Mouse (Mus musculus) T-helper 1 cell (primary cell): ENCODE results near the gene Shf.
"Not testable (repeated sequence)": the region's sequence is repeated elsewhere in the genome, so short reads cannot be mapped to it uniquely, and the experiment has no call there.

Experiments used
- in situ Hi-C: fragments of 300-600 bp; cut with MboI, MseI; formaldehyde crosslinking; loops from one replicate; pipeline ENCODE4 v1.15.1; 2025; ENCODE audit warnings: high pct_unique_total_duplicates

Shf gene

DNA sequence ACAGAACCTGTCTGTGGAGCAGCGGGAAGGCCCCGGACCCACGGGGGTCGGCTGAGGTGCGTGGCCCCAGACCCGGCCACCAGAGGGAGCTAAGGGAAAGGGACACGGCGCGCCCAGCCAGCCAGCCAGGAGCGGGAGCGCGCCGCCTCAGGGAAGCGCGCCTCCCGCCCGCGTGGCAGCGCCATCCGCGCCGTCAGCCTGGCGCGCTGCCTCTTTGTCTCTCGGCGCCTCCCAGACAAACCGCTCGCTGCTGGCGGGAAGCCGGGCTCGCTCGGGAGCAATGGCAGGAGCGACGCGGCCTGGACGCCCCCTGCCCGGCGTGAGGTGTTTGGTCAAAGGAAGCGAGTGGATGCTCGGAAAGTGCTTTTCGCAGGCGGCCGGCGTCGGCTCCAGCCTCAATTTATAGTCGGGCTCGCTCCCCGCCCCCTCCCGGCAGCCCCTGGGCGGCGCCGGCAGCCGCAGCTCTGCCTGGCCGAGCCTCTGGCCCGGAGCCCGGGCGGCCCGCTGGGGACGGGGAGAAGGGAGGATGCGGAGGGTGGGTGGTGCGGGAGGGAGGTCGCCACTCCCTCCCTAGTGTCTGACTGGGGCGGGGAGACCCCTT lies 20.3 kb downstream of the Shf start:
- in situ Hi-C loops, result no loop called here

DNA sequence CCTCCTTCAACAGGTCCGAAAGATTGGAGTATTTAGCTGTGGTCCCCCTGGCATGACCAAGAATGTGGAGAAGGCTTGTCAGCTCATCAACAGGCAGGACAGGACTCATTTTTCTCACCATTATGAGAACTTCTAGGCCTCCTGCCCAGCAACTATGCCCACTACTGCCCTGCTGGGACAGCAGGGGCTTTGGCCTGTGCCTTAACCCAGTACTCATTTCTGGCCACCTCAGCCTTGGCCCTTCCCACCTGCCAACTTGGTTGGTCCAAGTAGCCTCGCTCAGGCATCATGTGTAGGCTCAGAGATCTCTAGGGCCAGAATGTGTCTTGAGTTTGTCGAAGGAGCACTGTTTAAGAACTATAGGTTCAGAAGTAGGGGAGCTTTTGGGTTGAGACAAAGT lies 21.7 kb downstream of the Shf start:
- in situ Hi-C loops, result no loop called here

DNA sequence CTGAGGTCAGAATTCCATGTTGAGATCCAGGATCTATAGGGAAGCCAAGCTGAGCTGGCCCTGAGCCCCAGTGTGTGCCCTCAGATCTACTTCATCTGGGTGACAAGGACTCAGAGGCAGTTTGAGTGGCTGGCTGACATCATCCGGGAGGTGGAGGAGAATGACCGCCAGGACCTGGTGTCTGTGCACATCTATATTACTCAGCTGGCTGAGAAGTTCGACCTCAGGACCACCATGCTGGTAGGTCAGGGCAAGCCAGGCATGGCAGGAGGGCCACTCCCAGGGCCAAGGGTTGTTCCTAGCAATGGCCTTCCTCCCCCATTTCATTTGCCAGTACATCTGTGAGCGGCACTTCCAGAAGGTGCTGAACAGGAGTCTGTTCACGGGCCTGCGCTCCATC lies 22.8 kb downstream of the Shf start:
- in situ Hi-C loops, result not testable (repeated sequence)

DNA sequence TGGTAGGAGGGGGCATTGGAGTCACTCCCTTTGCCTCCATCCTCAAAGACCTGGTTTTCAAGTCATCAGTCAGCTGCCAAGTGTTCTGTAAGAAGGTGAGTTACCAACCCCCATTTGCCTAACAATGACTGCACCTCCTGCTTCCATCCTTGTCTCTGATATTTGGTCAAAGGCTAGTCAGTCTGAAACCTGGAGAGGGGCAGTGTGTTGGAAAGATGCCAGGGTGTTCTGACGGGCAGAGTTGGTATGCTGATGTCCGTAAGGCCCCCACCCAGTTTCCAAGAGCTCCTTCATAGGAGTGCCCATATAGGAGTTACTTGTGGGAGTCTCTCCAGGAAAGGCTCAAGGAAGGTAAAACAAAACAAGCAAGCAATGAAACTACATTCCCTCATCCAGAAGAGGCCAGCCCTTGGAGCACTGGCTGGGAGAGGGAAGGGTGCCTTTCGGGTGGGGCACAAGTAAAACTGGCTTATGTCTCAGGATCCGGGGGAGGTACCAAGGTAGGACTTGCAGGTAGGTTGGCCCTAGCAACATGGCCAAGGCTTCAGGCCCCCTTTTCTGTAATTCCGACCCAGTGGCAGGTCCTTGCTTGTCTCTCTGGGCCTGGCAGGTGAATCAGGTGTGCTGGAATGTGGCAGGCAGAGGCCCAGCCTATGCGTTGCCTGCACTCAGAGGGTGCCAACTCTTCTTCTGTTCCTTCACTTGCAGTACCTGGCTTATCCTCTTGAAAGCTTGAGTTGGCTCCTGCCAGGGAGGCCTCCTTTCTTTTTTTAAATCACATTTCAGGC lies 23.7 kb downstream of the Shf start:
- in situ Hi-C loops, result no loop called here

DNA sequence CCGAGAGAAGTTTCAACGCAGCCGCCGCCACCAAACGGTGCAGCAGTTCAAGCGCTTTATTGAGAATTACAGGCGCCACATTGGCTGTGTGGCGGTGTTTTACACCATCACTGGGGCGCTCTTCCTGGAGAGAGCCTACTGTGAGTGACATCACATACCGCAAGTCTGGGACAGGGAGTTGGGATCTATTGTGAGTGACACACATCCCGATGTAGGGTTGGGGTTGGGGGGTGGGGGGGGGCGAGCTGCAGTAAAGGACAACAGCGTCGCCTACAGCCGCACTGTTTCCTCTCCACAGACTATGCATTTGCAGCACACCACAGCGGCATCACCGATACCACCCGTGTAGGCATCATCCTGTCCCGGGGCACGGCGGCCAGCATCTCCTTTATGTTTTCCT lies 31.7 kb downstream of the Shf start:
- in situ Hi-C loops, result no loop called here

DNA sequence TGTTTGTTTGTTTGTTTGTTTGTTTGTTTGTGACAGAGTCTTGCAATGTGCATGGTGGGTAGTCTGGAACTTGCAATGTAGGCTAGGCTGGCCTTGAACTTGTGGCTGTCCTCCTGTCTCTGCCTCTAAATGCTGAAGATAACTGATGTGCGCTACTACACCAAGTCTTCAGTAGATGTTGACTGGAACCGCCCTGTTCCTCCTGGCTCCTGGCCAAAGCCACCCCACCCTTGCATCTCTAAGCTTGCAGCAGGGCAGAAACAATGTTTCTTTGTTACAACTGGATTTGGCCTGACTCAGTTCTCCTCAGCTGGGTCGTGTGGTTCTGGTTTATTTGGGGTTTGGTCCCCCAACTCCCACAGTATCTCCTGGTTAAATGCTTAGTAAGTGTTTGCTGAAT lies 34.8 kb downstream of the Shf start:
- in situ Hi-C loops, result no loop called here

DNA sequence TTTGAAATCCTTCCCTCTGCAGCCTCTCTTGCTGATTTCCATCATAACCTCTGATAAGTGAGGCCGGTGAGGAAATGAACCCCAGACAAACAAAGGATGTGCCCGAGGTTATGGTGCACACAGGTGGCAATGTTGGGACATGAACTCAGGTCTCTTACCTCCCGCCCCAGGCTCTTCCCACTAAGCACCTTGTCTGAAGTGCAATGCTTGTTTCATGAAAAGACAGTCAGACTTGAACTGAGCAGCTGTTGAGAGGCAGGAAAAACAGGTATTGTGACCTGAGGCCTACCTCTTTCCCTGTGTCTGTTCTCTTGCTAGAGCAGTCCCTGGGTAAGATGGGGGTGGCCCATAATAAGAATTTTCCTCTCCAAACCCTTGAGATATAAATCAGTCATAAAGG lies 36.7 kb downstream of the Shf start:
- in situ Hi-C loops, result no loop called here

DNA sequence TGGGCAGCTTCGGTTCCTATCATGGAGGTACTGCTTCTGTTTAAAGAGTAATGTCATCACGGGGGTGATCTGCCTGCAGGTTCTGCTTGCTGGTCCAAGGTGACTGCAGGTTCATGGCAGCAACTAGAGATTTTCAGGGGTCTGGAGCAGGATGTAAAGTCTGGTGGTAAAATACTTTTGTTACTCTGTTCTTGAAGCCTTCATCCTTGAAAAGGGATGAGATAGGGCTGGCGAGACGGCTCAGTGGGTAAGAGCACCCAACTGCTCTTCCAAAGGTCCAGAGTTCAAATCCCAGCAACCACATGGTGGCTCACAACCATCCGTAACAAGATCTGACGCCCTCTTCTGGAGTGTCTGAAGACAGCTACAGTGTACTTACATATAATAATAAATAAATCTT lies 38.6 kb downstream of the Shf start:
- in situ Hi-C loops, result not testable (repeated sequence)

DNA sequence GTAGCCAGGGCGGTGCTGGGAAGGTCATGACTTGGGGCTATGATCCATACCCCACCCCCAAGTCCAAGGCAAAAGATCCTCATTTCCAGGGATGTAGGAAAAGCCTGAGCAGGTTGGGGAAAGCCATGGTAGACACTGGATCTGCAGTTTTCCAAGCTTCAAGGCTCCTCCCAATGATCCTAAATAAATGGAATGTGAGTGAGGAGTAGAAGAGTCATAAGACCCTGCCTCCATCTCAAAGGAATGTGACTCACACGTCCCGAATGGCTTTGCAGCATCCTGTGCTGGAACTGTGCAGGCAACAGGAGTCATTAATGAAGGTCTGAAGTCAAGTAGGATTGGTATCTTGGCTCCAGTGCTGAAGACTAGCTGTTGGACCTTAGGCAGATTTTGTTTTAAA lies 41.0 kb downstream of the Shf start:
- in situ Hi-C loops, result no loop called here

DNA sequence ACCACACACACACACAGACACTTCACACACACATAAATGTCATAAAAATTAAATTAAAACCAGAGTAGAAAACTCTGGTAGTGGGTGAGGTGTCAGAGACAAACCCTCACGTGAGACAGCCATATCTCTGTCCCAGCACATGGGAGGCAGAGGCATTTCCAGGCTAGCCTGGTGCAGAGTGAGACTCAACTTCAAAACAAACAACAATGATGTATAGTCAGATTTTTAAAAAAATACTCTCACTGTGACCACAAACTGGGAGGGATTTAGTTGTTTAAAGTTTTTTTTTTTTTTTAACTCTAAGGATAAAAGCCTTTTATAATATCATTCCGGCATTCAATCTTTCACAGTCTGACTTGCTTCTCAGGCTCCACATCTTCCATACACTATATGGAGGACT lies 43.6 kb downstream of the Shf start:
- in situ Hi-C loops, result no loop called here

DNA sequence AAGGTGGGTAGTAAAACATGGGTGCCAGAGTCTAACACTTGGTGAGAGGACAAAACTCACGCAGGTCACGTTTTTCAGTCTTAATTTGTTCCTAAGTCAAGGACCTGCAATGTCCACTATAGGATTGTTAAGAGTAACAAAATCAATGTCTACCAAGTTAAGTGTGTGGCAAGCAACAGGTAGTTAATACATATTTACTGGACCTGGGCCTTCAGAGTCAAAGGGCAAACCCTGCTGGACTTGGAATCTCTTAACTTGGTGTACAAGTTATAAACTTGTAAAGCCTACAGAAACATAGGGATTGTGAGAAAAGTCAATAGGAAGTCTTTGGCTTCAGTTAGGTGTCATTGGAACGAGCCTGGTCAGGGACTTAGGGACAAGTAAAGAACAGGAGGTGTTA lies 44.4 kb downstream of the Shf start:
- in situ Hi-C loops, result no loop called here

DNA sequence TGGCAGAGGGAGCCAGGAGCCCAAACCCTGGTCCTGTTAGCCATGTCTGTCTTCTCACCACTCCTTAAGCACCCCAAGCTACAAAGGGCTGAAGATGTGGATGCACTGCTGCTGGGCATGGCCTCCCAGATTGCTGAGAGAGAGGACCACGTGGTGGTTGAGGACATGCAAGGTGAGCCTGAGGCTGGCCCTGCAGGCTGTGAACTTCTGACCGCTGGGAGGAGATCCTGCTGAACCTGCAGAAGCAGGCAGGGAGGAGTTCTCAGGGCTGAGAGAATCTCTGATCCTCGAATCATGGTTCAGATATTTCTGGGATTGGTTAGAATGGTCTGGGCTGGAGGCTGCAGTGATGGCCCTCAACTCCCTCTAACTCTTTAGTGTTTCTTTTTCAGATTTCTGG lies 45.0 kb downstream of the Shf start:
- in situ Hi-C loops, result no loop called here

DNA sequence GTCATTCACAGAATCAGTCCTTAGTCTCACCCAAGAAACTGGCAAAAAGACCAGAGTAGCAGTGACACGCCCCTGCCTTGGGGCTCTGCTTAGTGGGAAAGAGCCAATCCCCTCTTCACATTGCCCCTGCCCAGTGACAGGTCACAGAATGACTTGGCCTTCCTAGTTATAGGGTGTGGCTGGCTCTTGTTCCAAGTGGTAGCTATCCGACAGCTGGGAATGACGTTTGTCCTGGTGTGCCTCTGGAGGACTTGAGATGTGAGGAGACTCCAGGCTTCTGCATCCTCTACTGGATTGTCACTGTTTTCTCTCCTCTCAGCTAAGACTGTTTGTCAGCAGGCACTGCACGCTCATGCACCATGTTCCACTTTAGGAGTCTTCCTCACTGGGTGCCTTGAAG lies 51.6 kb downstream of the Shf start:
- in situ Hi-C loops, result no loop called here

DNA sequence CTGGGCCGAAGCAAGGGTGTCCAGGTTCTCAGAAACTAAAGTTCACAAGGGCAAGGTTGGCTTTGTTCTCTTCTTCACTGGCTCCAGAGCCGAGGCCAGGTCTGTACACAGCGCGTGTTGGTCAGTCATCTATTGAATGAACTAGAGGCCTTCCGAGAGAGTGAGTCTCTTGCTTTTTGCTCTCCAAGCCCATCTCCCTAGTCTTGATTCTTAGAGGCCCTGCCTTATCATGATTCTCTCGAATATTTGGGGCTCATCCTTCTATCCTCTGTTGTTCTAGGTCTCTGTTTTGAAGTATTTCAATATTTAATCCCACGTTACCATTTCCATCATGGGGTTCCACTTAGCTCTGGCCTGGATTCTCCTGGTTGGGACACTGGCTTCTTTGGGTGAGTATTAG lies 53.6 kb downstream of the Shf start, which contains the start of gene Duox1:
TSS of gene Duox1 (plus strand) at position 301 of the 400 bp plus-strand sequence.
- in situ Hi-C loops, result no loop called here

DNA sequence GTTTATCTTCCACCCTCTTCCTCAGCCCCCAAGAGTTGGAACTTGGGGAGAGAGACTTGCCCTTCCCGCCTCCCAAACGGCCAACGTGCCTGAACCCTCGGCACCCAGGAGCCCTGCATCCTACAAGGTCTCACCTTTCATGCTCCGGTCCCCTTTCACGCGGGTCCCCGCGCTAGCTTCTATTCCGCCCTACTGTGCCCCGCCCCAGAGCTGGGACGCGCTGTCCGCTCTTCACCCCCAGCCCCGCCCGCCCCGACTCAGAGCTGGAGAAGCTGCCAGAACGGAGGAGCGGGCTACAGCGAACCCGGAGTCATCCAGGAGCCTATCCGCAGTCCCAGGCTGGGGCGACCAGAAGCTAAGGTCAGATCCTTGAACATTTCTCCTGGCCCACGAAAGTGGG lies 55.4 kb downstream of the Shf start, which contains the start of gene Duoxa1:
TSS of gene Duoxa1 (minus strand) at position 195 of the 400 bp plus-strand sequence.
- in situ Hi-C loops, result no loop called here

DNA sequence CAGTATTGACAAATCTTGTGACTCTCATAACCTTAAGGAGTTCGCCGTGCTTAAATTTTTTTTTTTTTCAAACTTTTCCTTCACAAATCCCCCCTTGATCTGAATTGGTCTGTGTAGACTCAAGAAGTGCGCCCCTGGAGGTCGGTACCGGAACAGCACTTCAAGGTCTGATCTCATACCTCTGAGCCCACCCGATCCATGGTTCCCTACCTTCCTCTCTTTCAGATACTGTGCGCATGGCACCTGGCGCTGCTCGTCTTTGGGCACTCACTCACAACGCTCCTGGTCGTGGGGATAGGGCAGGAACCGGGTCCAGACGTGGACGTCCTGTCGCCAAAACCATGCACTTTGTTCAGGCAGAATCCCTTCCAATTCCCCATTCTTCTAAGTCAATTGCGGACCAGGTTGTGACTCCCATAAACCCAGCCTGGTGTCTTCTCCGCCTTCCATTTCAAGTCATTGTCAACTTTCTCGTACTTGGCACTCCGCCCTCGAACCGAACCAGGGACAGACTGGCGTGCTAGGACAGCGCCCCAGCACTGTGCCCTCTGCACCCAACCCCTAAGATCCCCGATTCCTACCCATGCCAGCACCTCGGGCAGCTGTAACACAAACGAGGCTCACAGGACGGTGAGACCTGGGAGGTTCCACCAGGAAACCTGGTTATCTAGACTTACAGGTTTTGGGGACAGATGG lies 56.1 kb downstream of the Shf start:
- in situ Hi-C loops, result no loop called here

DNA sequence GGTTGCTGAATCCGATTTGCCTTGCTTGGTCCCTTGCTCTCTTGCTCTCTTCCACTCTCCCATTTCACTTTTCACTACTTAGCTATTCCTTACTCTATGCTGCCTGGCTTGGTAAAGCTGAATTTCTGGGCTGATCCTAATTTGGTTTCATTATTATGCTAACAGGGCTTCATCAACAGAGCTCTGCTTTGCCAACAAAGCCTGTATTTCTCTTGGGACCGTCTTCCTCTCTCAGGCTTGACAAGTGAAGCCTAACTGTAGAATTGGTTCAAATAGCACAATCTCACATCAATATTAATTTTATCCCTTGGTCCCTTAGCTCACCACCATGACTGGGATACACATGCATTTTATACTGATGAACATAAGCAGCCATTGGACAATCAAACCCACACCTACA lies 57.4 kb downstream of the Shf start:
- in situ Hi-C loops, result no loop called here

DNA sequence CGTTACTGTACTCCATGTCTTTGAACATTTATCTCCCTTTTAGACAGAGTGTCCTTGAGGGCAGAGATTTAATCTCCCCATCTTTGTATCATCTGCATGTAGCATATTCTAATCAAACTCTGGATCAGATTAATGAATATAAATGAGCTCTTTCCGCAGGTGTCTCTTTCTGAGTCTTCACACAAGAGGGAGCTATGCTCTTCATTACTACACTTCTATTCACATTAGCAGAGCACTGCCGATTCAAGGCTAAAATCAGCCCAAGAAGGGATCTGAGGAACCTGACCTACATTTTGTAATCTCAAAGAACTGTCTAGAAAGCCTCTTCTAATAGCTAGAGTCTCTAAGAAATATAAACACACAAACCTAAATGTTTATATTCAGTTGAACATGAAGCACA lies 59.3 kb downstream of the Shf start:
- in situ Hi-C loops, result no loop called here

DNA sequence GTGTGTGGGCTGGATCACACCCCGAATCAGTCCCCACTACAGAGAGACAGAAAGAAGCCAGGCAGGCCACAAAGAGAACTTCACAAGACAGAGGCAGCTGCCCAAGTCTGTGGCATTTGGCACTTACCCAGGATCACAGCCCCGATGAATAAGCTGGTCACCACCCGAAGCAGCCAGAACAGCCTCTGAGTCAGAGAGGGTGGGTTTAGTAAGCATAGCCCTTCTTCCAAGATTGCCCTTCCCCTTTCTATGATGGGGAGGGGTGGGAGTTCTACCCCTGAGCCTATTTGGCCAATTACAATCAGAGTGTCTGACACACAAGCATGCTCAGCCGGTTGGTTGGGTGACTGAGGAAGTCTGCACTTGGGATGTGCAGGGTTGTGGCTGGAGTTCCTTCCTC lies 62.8 kb downstream of the Shf start:
- in situ Hi-C loops, result no loop called here

DNA sequence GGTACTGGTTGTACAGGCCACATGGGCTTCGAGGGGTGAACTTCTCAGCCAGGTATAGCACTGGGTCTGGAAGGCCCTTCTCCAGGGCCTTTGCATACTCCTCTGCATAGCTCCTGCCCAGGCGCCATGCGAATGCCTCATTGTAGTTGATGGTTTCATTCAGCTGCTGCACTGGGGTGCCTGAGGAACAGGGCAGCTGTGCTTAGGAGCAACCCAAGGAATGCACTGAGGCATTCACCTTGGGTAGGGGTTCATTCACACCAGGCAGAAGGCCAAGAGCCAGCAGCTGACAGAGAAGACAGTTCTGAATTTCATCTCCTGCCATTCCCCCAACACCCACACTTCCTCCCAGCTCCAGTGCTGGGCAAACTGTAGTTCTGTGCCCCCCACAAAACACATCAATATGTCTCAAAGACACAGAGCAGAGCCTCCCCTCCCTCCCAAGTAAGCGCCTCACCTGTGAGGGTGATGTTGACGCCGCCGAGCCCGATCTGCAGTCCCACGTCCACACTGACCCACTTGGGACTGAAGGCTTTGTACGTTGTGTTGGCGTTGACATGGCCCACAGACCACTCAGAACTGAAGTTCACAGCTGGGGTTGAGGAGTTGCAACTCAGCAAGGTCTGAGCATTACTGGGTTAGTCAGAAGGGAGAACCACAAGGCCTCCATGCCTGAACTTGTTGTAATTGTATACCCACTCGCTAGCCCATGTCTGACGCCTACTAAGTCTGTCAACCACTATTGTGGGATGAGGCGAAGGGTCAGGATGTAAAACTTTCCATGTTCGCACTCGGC lies 63.7 kb downstream of the Shf start:
- in situ Hi-C loops, result no loop called here

DNA sequence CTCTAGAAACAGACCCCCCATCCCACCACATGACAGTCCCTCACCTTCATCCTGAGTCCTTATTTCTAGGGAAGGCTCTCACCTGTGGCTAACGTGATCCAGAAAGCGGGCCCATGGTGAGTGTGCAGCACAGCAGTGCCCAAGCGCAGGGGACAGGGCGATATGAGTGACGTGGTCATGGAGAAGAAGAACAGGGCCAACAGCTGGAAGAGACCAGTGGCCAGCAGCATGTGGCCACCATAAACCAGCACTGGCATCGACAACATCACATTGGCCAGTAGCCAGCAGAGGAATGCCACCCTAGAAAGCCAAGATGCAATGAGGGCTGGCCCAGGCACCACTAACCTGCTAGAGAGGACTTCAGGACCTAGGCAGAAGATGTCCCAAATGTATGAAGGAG lies 64.4 kb downstream of the Shf start:
- in situ Hi-C loops, result no loop called here

DNA sequence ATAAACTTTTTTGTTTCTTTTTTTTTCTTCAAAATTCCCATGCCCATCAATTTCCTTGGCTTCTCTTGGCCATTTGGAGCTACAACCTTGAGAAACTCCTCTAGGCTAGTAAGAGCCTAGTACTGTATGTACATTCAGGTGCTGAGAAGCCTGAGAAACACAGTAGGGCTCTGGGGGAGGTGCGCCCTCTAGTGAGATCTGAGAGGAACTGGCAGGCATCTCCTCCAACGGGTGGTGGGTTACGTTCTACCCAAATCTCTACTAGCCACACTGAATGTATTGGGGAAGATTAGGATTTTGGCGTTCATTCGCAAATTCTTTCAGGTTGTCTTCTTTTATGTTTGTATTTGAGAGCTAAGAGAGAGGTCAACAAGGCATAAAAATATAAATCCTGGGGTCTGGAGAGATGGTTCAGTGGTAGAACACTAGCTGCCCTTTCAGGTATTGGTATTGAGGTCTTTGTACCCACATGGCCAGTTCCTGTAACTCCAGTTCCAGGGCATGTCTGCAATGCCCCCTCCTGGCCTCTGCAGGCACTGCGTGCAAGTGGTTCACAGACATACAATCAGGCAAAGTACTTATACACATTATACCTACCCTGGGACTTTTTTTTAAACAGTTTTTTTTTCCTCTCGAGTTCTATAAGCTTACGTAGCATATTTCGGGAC lies 66.3 kb downstream of the Shf start:
- in situ Hi-C loops, result no loop called here
